Mouse (Mus musculus) embryonic fibroblast, embryonic 13.5 days (primary cell): ENCODE measurements around the gene Dolpp1. TPM values are rescaled to one million over a fixed set of nuclear protein-coding genes. Genes with fewer than 3 reads are reported as not detected.

ENCODE experiments used
- H3K27ac ChIP-seq: 2 replicates; pipeline ENCODE4 v1.5.1; 2012; ENCODE audit warnings: low read length, control low read depth, inconsistent platforms; ENCODE audit not compliant: insufficient read depth
- H3K4me1 ChIP-seq: 2 replicates; pipeline ENCODE4 v1.6.1; 2011; ENCODE audit warnings: low read length; ENCODE audit not compliant: control insufficient read depth, insufficient read depth
- H3K4me3 ChIP-seq: 2 replicates; pipeline ENCODE4 v1.5.1; 2011; ENCODE audit warnings: mild to moderate bottlenecking, control low read depth, low read length; ENCODE audit not compliant: insufficient read depth
- CTCF ChIP-seq: IDR thresholded peaks from 2 replicates; pipeline ENCODE4 v1.5.1; 2011; ENCODE audit warnings: mild to moderate bottlenecking, control low read depth, low read length, moderate library complexity, borderline replicate concordance; ENCODE audit not compliant: insufficient read depth
- POLR2A ChIP-seq: IDR thresholded peaks from 2 replicates; pipeline ENCODE4 v1.6.1; 2011; ENCODE audit warnings: low read depth, mild to moderate bottlenecking, control low read depth, low read length, moderate library complexity
- polyA plus RNA-seq: library from polyadenylated mRNA; stranded (reverse); fragments of >200 nt; gene quantifications from 2 replicates; pipeline ENCODE4 v1.2.4, GENCODE M21; 2011; ENCODE audit warnings: low read depth; ENCODE audit not compliant: missing spikeins, insufficient read length

The Dolpp1 gene
- polyA plus RNA-seq, 1 experiment: 33.8 TPM

- H3K4me1 ChIP-seq: peaks cover 21% of the 10 kb centered on the region
- TF ChIP-seq CTCF (no peak), POLR2A (no peak)
Observed at GRCm38 (mm10) chr2:30446891-30447826, 55.1 kb downstream of the Dolpp1 start.

DNA sequence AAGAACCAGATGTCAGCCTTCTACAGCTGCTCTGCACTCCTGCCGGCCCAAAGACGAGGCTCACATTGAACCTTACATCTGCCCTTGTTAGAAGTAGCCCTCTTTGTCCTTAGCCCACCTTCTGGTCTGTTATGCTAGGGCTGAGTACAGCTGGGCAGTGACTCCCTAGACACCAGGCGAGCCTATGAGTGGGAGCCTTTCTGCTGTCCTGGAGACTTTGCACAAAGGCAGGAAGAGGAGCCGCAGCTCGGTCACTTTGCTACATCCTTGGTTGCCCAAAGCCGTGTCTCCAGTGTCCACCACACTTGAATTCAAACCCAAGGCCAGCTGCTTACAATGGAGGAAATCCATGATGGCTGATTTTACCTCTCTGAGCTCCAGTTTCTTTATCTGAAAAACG, 56.3 kb downstream of the Dolpp1 start:
- TF ChIP-seq CTCF (no peak), POLR2A (no peak)
- Histone ChIP-seq H3K4me1 (peaks cover 9% of the 10 kb centered on the region), H3K27ac (no peak overlapping the region), H3K4me3 (no peak overlapping the region)

More at GRCm38 (mm10) chr2:30446891-30447826, 55.1 kb downstream of the Dolpp1 start:
- Histone ChIP-seq H3K4me3 (no peak overlapping the region), H3K27ac (no peak overlapping the region)

Other genes with a start within 250 kb of the Dolpp1 start
- 4.7 and 6.2 TPM in 2 replicates for gene Endog, start 220.8 kb upstream of the Dolpp1 start, polyA plus RNA-seq
- gene Spout1, start 213.8 kb upstream of the Dolpp1 start, polyA plus RNA-seq: 20.7 and 22.8 TPM in 2 replicates
- 4.7 and 5.2 TPM in 2 replicates for gene Kyat1, start 186.4 kb upstream of the Dolpp1 start, polyA plus RNA-seq
- 40.7 and 41.7 TPM in 2 replicates for gene Lrrc8a, start 154.5 kb upstream of the Dolpp1 start, polyA plus RNA-seq
- gene Gm28035, start 151.7 kb upstream of the Dolpp1 start, polyA plus RNA-seq: 2.3 and 5.8 TPM in 2 replicates
- gene Phyhd1, start 126.1 kb upstream of the Dolpp1 start, polyA plus RNA-seq: 81.8 and 101 TPM in 2 replicates
- 37.7 and 57.8 TPM in 2 replicates for gene Gm28038, start 111.2 kb upstream of the Dolpp1 start, polyA plus RNA-seq
- 20.0 and 20.7 TPM in 2 replicates for gene Dolk, start 105.9 kb upstream of the Dolpp1 start, polyA plus RNA-seq
- gene Nup188, start 105.9 kb upstream of the Dolpp1 start, polyA plus RNA-seq: 49.0 and 53.0 TPM in 2 replicates
- gene Sh3glb2, start 32.9 kb upstream of the Dolpp1 start, polyA plus RNA-seq: 38.8 and 39.7 TPM in 2 replicates
- gene Miga2, start 28.0 kb upstream of the Dolpp1 start, polyA plus RNA-seq: 15.9 and 16.4 TPM in 2 replicates
- 22.3 and 29.1 TPM in 2 replicates for gene Crat, start 23.6 kb downstream of the Dolpp1 start, polyA plus RNA-seq
- 126 and 137 TPM in 2 replicates for gene Ptpa, start 23.8 kb downstream of the Dolpp1 start, polyA plus RNA-seq
- gene Ier5l, start 82.0 kb downstream of the Dolpp1 start, polyA plus RNA-seq: 17.1 and 18.1 TPM in 2 replicates
- 2.8 and 3.4 TPM in 2 replicates for gene Cstad, start 202.8 kb downstream of the Dolpp1 start, polyA plus RNA-seq